Mouse (Mus musculus) G1E (cell line): ENCODE data around the gene Tex264.

Experiments
- CTCF ChIP-seq: IDR thresholded peaks from 2 replicates; pipeline ENCODE4 v1.5.1; 2012; ENCODE audit warnings: low read depth, low read length, inconsistent platforms, mixed read lengths
- GATA1 ChIP-seq: IDR thresholded peaks from 2 replicates; pipeline ENCODE4 v1.6.1; 2012; ENCODE audit warnings: borderline replicate concordance, low read length, inconsistent platforms, mixed read lengths
- GATA2 ChIP-seq: IDR thresholded peaks from 2 replicates; pipeline ENCODE4 v1.6.1; 2012; ENCODE audit warnings: low read depth, low read length, inconsistent platforms, borderline replicate concordance
- POLR2AphosphoS5 ChIP-seq: IDR thresholded peaks from 2 replicates; pipeline ENCODE4 v1.6.1; 2012; ENCODE audit warnings: low read depth, low read length, inconsistent platforms; ENCODE audit not compliant: insufficient replicate concordance
- TAL1 ChIP-seq: conservative IDR thresholded peaks from 2 replicates; pipeline ENCODE4 v1.6.1; 2012; ENCODE audit warnings: low read depth, low read length, inconsistent platforms, mixed read lengths

DNA sequence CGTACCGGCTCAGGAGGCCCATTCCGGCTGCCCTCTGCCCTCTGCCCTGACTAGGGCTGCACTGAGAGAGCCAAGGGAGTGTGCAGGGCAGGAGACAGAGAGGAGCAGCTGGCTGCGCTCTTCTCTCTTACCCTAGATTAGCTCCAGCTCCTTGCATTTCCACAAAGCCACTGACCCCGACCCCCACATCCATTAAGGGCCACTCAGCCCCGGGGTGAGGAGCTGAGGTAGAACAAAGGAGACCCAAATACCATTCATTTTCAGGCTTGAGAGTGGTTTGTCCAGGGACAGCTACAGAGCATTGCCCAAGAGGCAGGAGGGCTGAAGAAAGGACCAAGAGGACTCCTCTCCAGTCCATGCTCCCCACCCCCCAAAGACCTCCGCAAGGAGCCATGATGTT is 26.3 kb downstream of the Tex264 start:
- TF ChIP-seq CTCF (no peak), POLR2AphosphoS5 (no peak), TAL1 (no peak), GATA1 (no peak), GATA2 (no peak)
